Mouse (Mus musculus): Measurements from ENCODE around the gene Olfr1431. TPM values are rescaled to one million over a fixed set of nuclear protein-coding genes. Genes with fewer than 3 reads are reported as not detected.

Gene Olfr1431
- polyA plus RNA-seq (2012; rRNA removed; ENCODE audit: low replicate concordance): not detected in 2 replicates

GRCm38 (mm10) chr19:12200334-12200733 lies at the start of gene Olfr1431:
TSS of gene Olfr1431 (plus strand) at chr19:12200634.

GRCm38 (mm10) chr19:12170062-12170599 lies 30.3 kb upstream of the Olfr1431 start, which contains the start of gene Olfr1555-ps1:
TSS of gene Olfr1555-ps1 (minus strand) at chr19:12170112.

GRCm38 (mm10) chr19:12232496-12232895 lies 32.1 kb downstream of the Olfr1431 start, which contains the start of gene Olfr1432:
TSS of gene Olfr1432 (minus strand) at chr19:12232596.

GRCm38 (mm10) chr19:12241559-12241958 lies 41.1 kb downstream of the Olfr1431 start, which contains the start of gene Olfr262:
TSS of gene Olfr262 (minus strand) at chr19:12241659.

GRCm38 (mm10) chr19:12260732-12261131 lies 60.3 kb downstream of the Olfr1431 start, which contains the start of gene Olfr235:
TSS of gene Olfr235 (plus strand) at chr19:12261032.

Other genes starting within 250 kb of the Olfr1431 start
- gene Osbp, start 234.7 kb upstream of the Olfr1431 start, polyA plus RNA-seq (2012; rRNA removed; ENCODE audit: low replicate concordance): 10.3 and 21.0 TPM in 2 replicates
- not detected in 2 replicates for gene Olfr1423, start 159.3 kb upstream of the Olfr1431 start, polyA plus RNA-seq (2012; rRNA removed; ENCODE audit: low replicate concordance)
- not detected in 2 replicates for gene Olfr1424, start 138.0 kb upstream of the Olfr1431 start, polyA plus RNA-seq (2012; rRNA removed; ENCODE audit: low replicate concordance)
- not detected in 2 replicates for gene Olfr1425, start 122.9 kb upstream of the Olfr1431 start, polyA plus RNA-seq (2012; rRNA removed; ENCODE audit: low replicate concordance)
- gene Olfr1426, start 108.6 kb upstream of the Olfr1431 start, polyA plus RNA-seq (2012; rRNA removed; ENCODE audit: low replicate concordance): not detected in 2 replicates
- not detected in 2 replicates for gene Olfr1427, start 97.3 kb upstream of the Olfr1431 start, polyA plus RNA-seq (2012; rRNA removed; ENCODE audit: low replicate concordance)
- not detected in 2 replicates for gene Olfr1428, start 84.7 kb upstream of the Olfr1431 start, polyA plus RNA-seq (2012; rRNA removed; ENCODE audit: low replicate concordance)
- not detected in 2 replicates for gene Olfr76, start 77.4 kb upstream of the Olfr1431 start, polyA plus RNA-seq (2012; rRNA removed; ENCODE audit: low replicate concordance)
- gene Olfr1555-ps1, start 30.5 kb upstream of the Olfr1431 start, polyA plus RNA-seq (2012; rRNA removed; ENCODE audit: low replicate concordance): not detected in 2 replicates
- not detected in 2 replicates for gene Olfr1432, start 32.0 kb downstream of the Olfr1431 start, polyA plus RNA-seq (2012; rRNA removed; ENCODE audit: low replicate concordance)
- not detected in 2 replicates for gene Olfr262, start 41.0 kb downstream of the Olfr1431 start, polyA plus RNA-seq (2012; rRNA removed; ENCODE audit: low replicate concordance)
- not detected in 2 replicates for gene Olfr235, start 60.4 kb downstream of the Olfr1431 start, polyA plus RNA-seq (2012; rRNA removed; ENCODE audit: low replicate concordance)
- not detected in 2 replicates for gene Olfr1434, start 79.2 kb downstream of the Olfr1431 start, polyA plus RNA-seq (2012; rRNA removed; ENCODE audit: low replicate concordance)
- gene Olfr1436, start 98.5 kb downstream of the Olfr1431 start, polyA plus RNA-seq (2012; rRNA removed; ENCODE audit: low replicate concordance): not detected in 2 replicates
- not detected in 2 replicates for gene Olfr1437, start 124.5 kb downstream of the Olfr1431 start, polyA plus RNA-seq (2012; rRNA removed; ENCODE audit: low replicate concordance)
- not detected in 2 replicates for gene Olfr1438-ps1, start 135.3 kb downstream of the Olfr1431 start, polyA plus RNA-seq (2012; rRNA removed; ENCODE audit: low replicate concordance)
- gene Olfr1440, start 186.6 kb downstream of the Olfr1431 start, polyA plus RNA-seq (2012; rRNA removed; ENCODE audit: low replicate concordance): not detected in 2 replicates
- gene Olfr1441, start 216.8 kb downstream of the Olfr1431 start, polyA plus RNA-seq (2012; rRNA removed; ENCODE audit: low replicate concordance): not detected in 2 replicates
- gene Pfpl, start 227.3 kb downstream of the Olfr1431 start, polyA plus RNA-seq (2012; rRNA removed; ENCODE audit: low replicate concordance): not detected in 2 replicates

Data from mammary gland, adult 2 months (tissue).